Mouse (Mus musculus): ENCODE measurements around the gene Fam166a. TPM values are rescaled to one million over a fixed set of nuclear protein-coding genes. Genes with fewer than 3 reads are reported as not detected.
"Not testable (repeated sequence)": the region's sequence is repeated elsewhere in the genome, so short reads cannot be mapped to it uniquely, and the experiment has no call there.

Fam166a gene
- polyA plus RNA-seq, 1 experiment from 2014 or later, result 0.87 TPM

DNA sequence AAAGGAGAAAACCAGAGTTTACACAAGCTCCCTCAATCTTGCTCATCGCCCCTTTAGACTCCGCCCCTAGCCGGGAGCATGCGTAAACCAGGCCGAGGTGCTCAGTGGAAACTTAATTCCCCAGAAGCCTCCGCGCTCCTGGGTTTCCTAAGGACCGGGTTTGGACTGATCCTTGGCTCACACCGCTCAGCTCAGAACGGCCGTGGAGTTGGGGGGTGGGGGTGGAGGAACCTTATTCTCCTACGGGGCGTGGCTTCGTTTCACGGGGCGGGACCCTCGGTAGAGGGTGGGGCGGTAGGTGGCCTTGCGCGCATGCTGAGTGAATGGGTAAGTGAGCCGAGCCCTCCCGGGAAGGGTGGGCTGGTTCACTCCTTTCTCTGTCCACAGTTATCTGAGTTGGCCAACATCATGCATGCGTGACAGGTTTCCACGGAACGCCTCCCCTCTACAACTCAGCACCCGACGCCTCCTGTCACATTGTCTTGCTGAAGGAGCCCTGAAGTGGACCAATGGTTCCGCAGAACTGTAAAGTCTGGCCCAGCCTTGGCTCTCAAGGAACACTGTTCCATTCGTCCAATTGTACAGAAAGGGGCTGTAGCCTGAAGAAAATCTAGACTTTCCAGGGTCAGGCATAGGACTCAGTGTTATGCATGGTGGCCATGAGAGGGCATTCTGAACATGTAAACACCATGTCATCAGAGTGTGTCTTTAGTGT, 22.3 kb downstream of the Fam166a start:
- 1% methylated on average over 29 of the region's 29 CpGs for WGBS
- H3K27me3 ChIP-seq, result peaks cover 40% of the 10 kb centered on the region
- H3K4me3 ChIP-seq (replicated peaks), result peak overlapping the region; percentile 64
- H3K4me2 ChIP-seq, result peak overlapping the region; percentile 97
- peak; percentile 80 for ATAC-seq (ENCODE audit: low FRiP score)
- H3K27ac ChIP-seq, result peak overlapping the region; percentile 61; the same call in 1 of the 2 replicates
- peaks cover 9% of the 10 kb centered on the region; the same call in 1 of the 2 replicates for H3K36me3 ChIP-seq (replicated peaks)
- no peaks in the 10 kb centered on the region for H3K9me3 ChIP-seq
- H3K9ac ChIP-seq, result peak overlapping the region; percentile 49
- peaks cover 31% of the 10 kb centered on the region for H3K4me1 ChIP-seq

DNA sequence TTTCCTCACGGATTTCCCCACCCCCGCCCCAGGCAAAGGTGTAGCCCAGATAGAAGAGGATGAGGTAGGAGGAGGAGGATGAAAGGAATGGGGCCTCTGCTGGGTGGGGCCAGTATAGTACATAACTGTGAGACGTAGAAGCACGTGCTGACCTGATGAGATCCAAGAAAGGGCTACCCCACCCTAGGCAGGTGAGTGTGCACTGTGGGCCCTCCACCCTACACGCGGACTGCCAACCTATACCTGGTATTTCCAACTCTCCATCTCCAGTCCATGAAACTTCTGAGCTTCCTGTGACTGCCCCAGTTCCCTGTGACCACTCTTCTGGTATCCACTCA, 22.9 kb downstream of the Fam166a start:
- peak overlapping the region; percentile 77 for H3K9ac ChIP-seq
- peak; percentile 25 for ATAC-seq (ENCODE audit: low FRiP score)
- H3K9me3 ChIP-seq, result no peaks in the 10 kb centered on the region
- H3K4me1 ChIP-seq, result peaks cover 31% of the 10 kb centered on the region
- peak overlapping the region; percentile 97 for H3K4me2 ChIP-seq
- peaks cover 13% of the 10 kb centered on the region; the same call in 1 of the 2 replicates for H3K36me3 ChIP-seq (replicated peaks)
- WGBS, result 24% methylated on average over 6 of the region's 6 CpGs
- H3K27ac ChIP-seq, result 0 out of 2 replicates have a peak overlapping the region, but pooled peaks have one; percentile 61
- H3K4me3 ChIP-seq (replicated peaks), result peak overlapping the region; percentile 64
- H3K27me3 ChIP-seq, result peaks cover 34% of the 10 kb centered on the region

DNA sequence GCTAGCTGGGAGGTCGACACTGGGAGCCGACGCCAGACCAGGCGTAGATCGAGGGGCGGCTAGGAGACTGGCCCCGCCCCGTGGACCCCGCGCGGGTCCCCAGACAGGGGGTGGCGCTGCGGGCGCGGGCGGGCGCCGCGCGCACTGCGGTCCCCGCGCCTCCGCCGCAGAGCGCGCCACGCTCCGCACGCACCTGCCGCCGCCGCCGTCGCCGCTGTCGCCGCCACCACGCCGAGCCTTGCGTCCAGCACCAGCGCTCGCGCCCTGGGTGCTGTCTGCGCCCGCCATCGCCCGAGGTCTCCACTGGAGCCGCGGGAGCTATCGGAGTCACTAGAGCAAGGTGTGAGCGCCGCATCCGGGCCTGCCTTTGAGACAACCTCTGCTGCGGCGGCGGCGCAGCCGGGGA, 23.6 kb downstream of the Fam166a start, which contains the start of the genes Rnf208 and Cysrt1:
Gene Rnf208 (plus strand): TSS at position 155 of the 406 bp plus-strand sequence.
Gene Cysrt1 (minus strand): TSS at position 352 of the 406 bp plus-strand sequence.
- Histone ChIP-seq H3K27me3 (peaks cover 32% of the 10 kb centered on the region), H3K9me3 (no peaks in the 10 kb centered on the region), H3K4me2 (peak within 1 kb of the TSS; percentile 97), H3K27ac (0 out of 2 replicates have a peak within 1 kb of the TSS, but pooled peaks have one; percentile 61), H3K9ac (peak within 1 kb of the TSS; percentile 77), H3K4me1 (peaks cover 31% of the 10 kb centered on the region), H3K36me3 (replicated peaks) (peaks cover 16% of the 10 kb centered on the region; the same call in 1 of the 2 replicates), H3K4me3 (replicated peaks) (peak within 1 kb of the TSS; percentile 64)
- ATAC-seq (ENCODE audit: low FRiP score), result peak; percentile 60
- WGBS, result under 1% methylated on average over 32 of the region's 59 CpGs

DNA sequence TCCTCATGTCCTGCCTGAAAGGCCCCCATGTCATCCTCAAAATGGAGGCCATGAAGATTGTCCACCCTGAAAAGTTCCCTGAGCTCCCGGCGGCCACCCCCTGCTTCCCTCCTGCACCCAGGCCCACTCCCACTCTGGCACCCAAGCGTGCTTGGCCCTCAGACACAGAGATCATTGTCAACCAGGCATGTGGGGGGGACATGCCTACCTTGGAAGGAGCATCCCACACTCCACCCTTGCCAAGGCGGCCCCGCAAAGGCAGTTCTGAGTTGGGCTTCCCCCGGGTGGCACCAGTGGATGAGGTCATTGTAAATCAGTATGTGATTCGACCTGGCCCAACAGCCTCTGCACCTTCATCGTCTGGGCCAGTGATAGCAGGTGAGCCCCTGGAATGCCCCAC, 24.8 kb downstream of the Fam166a start:
- Histone ChIP-seq H3K4me2 (peak overlapping the region; percentile 97), H3K9me3 (no peaks in the 10 kb centered on the region), H3K27ac (no peak overlapping the region), H3K4me1 (peaks cover 31% of the 10 kb centered on the region), H3K27me3 (peaks cover 26% of the 10 kb centered on the region), H3K4me3 (replicated peaks) (no peak overlapping the region), H3K36me3 (replicated peaks) (peaks cover 29% of the 10 kb centered on the region), H3K9ac (peak overlapping the region; percentile 77; the same call in 1 of the 2 replicates)
- no peak for ATAC-seq (ENCODE audit: low FRiP score)
- 82% methylated on average over 8 of the region's 8 CpGs for WGBS

DNA sequence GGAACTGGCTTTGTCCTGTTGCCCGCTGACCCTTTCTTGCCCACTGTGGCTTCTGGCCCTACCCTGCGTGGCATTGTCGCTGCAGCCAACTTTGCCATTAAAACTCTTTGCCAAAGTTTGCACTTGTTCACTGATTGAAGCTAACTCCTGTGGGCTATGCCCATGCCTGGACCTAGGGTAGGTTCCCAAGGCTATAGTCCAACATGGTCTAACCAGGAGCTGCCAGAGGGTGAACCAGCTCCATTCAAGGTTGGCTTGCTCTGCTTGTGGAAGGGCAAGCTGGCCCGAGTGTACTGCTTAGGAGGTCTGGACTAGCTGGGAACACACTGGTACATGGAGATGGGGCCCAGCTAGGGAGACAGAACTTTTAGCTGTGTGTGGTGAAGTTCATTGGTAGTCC, 25.6 kb downstream of the Fam166a start:
- no peak for ATAC-seq (ENCODE audit: low FRiP score)
- H3K4me2 ChIP-seq, result no peak overlapping the region
- WGBS, result 89% methylated on average over 4 of the region's 4 CpGs

DNA sequence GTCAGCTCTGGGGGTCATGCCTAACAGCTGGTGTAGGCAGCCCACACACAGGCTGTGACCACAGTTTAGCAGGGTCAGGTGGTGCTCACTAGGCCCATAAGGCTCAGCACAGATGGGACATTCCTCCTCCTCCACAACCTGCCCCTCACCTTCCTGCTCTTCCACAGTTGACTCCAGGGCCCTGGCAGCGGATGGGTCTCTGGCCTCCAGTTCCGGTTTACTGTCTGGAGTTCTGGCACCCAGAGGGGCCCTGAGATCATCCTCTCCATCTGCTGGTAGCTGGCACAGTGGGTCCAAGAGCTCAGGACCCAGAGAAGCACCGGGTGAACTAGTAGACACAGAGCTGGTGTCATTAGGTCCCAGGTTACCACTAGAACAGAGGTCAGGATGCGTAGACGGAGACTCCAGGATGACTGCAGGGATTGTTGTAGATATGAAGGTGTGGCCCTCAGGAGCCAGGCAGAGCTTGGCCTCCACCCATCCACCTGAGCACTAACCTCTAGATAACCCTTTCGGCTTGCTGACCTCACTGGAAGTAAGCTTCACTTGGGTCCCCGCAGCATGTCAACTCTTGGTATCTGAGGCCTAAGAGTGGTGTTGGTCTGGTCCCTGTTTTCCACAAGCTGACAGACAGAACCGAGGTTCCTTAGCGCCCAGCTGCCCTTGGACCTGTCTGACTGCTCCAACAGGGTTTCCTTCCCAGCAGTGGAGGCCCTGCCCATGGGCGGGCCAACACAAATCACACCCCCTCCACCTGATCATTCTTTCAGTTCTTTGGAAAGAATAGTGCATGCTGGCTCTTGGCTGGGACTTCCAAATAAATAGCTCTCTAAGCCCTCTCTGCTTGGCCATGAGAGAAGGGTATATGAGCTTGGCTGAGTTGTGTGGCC, 27.9 kb downstream of the Fam166a start, which contains the start of gene AL732309.1:
Gene AL732309.1 (minus strand): TSS at position 681 of the 890 bp plus-strand sequence.
- WGBS, result 90% methylated on average over 10 of the region's 10 CpGs
- H3K4me2 ChIP-seq, result no peak within 1 kb of the TSS

More for the DNA sequence above, 25.6 kb downstream of the Fam166a start:
- Histone ChIP-seq H3K9me3 (no peaks in the 10 kb centered on the region), H3K4me3 (replicated peaks) (no peak overlapping the region), H3K27me3 (peaks cover 21% of the 10 kb centered on the region), H3K4me1 (peaks cover 31% of the 10 kb centered on the region), H3K27ac (no peak overlapping the region), H3K36me3 (replicated peaks) (peaks cover 37% of the 10 kb centered on the region), H3K9ac (no peak overlapping the region)

DNA sequence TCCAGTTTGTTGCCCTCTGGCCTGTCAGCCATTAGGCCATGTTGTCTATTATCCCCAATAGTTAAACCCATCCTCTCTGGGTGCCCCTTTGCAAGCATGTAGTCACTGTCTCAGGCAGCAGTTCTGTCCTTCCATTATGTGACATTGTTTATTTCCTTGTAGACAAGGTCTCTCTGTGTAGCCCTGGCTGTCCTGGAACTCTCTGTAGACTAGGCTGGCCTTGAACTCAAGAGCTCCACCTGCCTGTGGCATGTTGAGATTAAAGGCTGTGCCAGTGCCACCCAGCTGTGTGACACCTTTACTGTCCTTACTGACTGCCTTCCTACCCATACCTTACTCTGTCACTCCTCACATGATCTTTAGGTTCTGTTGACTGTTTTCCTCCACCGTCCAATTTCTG, 33.8 kb downstream of the Fam166a start:
- WGBS, result 96% methylated on average over 1 of the region's 1 CpGs
- Histone ChIP-seq H3K9me3 (no peaks in the 10 kb centered on the region), H3K9ac (no peak overlapping the region), H3K36me3 (replicated peaks) (peaks cover 50% of the 10 kb centered on the region), H3K4me2 (no peak overlapping the region), H3K4me1 (peaks cover 23% of the 10 kb centered on the region), H3K4me3 (replicated peaks) (no peak overlapping the region), H3K27me3 (no peaks in the 10 kb centered on the region), H3K27ac (no peak overlapping the region)
- ATAC-seq (ENCODE audit: low FRiP score), result no peak

More for the DNA sequence above, 27.9 kb downstream of the Fam166a start, which contains the start of gene AL732309.1:
- H3K9ac ChIP-seq, result no peak within 1 kb of the TSS
- ATAC-seq (ENCODE audit: low FRiP score), result no peak
- H3K27me3 ChIP-seq, result peaks cover 11% of the 10 kb centered on the region
- H3K9me3 ChIP-seq, result no peaks in the 10 kb centered on the region
- peaks cover 59% of the 10 kb centered on the region for H3K36me3 ChIP-seq (replicated peaks)
- H3K4me3 ChIP-seq (replicated peaks), result no peak within 1 kb of the TSS
- peaks cover 18% of the 10 kb centered on the region for H3K4me1 ChIP-seq
- H3K27ac ChIP-seq, result no peak within 1 kb of the TSS

DNA sequence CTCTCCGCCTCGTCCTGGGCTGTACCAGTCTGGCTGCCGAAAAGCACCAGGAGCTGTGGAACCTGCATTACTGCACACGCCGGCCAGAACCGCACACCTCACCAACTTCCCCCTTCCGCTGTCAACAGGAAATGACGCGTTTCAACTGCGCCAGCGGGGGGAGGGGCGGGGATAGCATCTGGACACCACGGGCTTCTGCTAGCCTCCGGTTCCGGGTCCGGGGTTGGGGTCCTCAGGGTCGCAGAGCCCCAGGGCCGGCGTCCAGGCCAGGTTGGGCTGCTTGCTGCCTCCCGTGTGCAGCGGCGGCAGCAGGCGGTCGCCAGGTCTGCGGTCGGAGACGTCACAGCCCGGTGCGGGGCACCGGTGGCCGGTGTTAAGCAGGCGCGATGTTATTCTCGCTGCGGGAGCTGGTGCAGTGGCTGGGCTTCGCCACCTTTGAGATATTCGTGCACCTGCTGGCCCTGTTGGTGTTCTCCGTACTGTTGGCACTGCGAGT, 36.8 kb downstream of the Fam166a start, which contains the start of gene Tmem203:
Gene Tmem203 (plus strand): TSS at position 156 of the 496 bp plus-strand sequence.
- peaks cover 21% of the 10 kb centered on the region for H3K36me3 ChIP-seq (replicated peaks)
- H3K27ac ChIP-seq, result peak within 1 kb of the TSS; percentile 74
- peaks cover 23% of the 10 kb centered on the region for H3K4me1 ChIP-seq
- H3K27me3 ChIP-seq, result no peaks in the 10 kb centered on the region
- ATAC-seq (ENCODE audit: low FRiP score), result peak; percentile 93
- peak within 1 kb of the TSS; percentile 97 for H3K4me2 ChIP-seq
- WGBS, result 0% methylated on average over 39 of the region's 39 CpGs
- peak within 1 kb of the TSS; percentile 75 for H3K4me3 ChIP-seq (replicated peaks)
- peak within 1 kb of the TSS; percentile 88 for H3K9ac ChIP-seq
- H3K9me3 ChIP-seq, result no peaks in the 10 kb centered on the region

DNA sequence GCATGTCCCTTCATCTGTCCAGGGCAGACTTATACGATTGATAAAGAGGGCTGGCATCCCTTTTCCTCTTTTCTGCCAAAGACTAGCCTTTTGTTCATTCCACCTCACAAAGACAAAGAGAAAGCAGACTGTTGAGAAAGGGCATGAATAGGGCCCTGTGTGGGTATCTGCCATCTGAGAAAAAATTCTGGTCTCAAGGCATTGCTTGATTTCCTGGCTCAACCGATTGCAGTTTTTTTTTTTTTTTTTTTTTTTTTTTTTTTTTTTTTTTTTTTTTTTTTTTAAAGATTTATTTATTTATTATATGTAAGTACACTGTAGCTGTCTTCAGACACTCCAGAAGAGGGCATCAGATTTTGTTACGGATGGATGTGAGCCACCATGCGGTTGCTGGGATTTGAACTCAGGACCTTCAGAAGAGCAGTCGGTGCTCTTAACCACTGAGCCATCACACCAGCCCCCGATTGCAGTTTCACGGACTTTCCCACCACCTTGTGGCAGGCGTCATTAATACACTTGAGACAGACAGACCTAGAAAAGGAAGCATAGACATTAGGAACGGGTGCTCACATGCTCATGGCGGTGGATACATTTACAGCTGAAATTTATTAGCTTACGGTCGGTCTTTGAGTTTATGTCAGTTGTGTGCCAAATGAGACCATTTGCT, 38.0 kb downstream of the Fam166a start:
- not testable (repeated sequence) for H3K27me3 ChIP-seq; H3K27ac ChIP-seq; H3K36me3 ChIP-seq (replicated peaks); H3K9me3 ChIP-seq; ATAC-seq (ENCODE audit: low FRiP score)
- Histone ChIP-seq H3K4me1 (peaks cover 23% of the 10 kb centered on the region), H3K4me3 (replicated peaks) (peak overlapping the region; percentile 75), H3K4me2 (peak overlapping the region; percentile 97), H3K9ac (peak overlapping the region; percentile 88)
- 66% methylated on average over 11 of the region's 12 CpGs for WGBS

DNA sequence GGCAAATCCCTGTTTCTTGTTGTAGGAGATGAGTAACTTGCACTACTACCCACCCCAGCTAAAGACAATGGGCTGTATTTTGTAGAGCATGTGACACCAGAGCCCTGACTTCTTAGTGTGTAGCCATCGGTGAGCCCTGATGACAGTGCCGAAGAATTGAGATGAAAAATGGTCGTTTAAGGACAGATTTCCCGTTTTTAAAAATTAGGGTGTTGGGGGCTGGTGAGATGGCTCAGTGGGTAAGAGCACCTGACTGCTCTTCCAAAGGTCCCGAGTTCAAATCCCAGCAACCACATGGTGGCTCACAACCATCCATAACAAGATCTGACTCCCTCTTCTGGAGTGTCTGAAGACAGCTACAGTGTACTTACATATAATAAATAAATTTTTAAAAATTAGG, 38.7 kb downstream of the Fam166a start:
- not testable (repeated sequence) for H3K27ac ChIP-seq; H3K9ac ChIP-seq; H3K9me3 ChIP-seq; ATAC-seq (ENCODE audit: low FRiP score); H3K4me3 ChIP-seq (replicated peaks); H3K36me3 ChIP-seq (replicated peaks); H3K4me2 ChIP-seq; H3K27me3 ChIP-seq
- peaks cover 26% of the 10 kb centered on the region for H3K4me1 ChIP-seq
- WGBS, result 93% methylated on average over 5 of the region's 5 CpGs

DNA sequence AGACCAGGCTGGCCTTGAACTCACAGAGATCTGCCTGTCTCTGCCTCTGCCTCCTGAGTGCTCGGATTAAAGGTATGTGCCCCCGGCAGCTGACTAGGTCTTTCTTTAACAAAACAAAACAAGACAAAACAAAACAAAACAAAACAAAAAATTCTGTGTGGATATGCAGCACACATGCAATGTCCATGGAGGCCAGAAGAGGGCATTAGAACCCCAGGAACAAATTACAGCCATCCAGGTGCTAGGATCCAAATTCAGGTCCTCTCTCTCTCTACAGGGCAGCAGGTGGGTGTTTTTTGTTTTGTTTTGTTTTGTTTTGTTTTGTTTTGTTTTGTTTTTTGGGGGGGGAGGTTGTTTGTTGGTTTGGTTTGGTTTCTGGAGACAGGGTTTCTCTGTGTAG, 40.3 kb downstream of the Fam166a start:
- H3K36me3 ChIP-seq (replicated peaks), result no peaks in the 10 kb centered on the region
- no peak overlapping the region for H3K27ac ChIP-seq
- peaks cover 12% of the 10 kb centered on the region for H3K27me3 ChIP-seq
- ATAC-seq (ENCODE audit: low FRiP score), result no peak
- no peak overlapping the region for H3K9ac ChIP-seq
- H3K9me3 ChIP-seq, result no peaks in the 10 kb centered on the region
- no peak overlapping the region for H3K4me2 ChIP-seq
- H3K4me3 ChIP-seq (replicated peaks), result no peak overlapping the region
- peaks cover 39% of the 10 kb centered on the region for H3K4me1 ChIP-seq
- WGBS, result 54% methylated on average over 2 of the region's 2 CpGs

All from forebrain, embryonic 12.5 days (tissue).